ENCODE assay signal across 8 mouse cellular contexts in the genomic region with DNA sequence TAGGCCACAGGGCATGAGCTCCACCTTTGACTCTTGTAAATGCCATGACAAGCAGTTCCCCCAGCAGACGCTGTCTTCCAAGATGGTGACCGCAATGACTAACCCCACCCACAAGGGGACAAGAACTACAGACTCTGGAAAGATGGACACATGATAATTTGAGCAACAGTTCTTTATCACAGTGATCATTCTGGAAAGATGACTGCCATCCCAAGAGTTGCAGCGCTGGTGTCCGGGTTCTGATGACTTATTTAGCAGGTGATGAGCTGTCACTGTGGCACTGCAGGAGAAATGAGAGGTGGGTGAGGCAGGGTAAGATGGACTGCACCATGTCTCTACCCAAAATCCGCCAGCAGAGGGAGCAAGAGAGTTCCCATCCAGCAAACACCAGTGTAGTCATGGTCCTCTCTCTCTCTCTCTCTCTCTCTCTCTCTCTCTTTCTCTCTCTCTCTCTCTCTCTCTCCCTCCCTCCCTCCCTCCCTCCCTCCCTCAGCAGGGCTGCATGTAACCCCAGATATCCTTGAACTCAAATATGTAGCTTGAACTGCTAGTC. TPM values are rescaled to one million over a fixed set of nuclear protein-coding genes. Genes with fewer than 3 reads are reported as not detected.
DNase-seq lines count a peak whose midpoint lies in the region; ATAC-seq and TF ChIP-seq lines count a peak whose summit lies in the region.

No protein-coding gene starts in this region.

- no peaks in the 10 kb centered on the region for H3K27me3 ChIP-seq in liver, embryonic 14.5 days (ENCODE audit: control insufficient read depth, insufficient read depth, low read length)
- peaks cover 3% of the 10 kb centered on the region; the same call in 1 of the 2 replicates for H3K27me3 ChIP-seq in neural tube, embryonic 13.5 days

- no peaks in the 10 kb centered on the region for H3K9me3 ChIP-seq in liver, embryonic 14.5 days (ENCODE audit: control insufficient read depth, low read length)
- no peaks in the 10 kb centered on the region for H3K9me3 ChIP-seq in neural tube, embryonic 13.5 days

- DNase-seq in right cerebral cortex, adult 18-20 months, result peak; percentile 65
- no peak for DNase-seq in right cerebral cortex, postnatal 36 days (ENCODE audit: low spot score in 2 of 2)
- DNase-seq in adrenal gland, postnatal 36 days, result peak; percentile 71 to 83
- peak; percentile 43 to 54 (median 46) for DNase-seq in liver, embryonic 14.5 days (ENCODE audit: low read depth in 3 of 3, low spot score in 3 of 3)
- peak; percentile 76 for DNase-seq in thymus, postnatal 25 days

- peak; percentile 89 for TF ChIP-seq CTCF in liver, embryonic 14.5 days (IDR thresholded peaks at IDR 0.05; ENCODE audit: low read depth)

- TF ChIP-seq EP300 in liver, embryonic 14.5 days (IDR thresholded peaks at IDR 0.05; ENCODE audit: low read depth), result no peak

- H3K36me3 ChIP-seq in liver, embryonic 14.5 days (replicated peaks; ENCODE audit: control insufficient read depth, insufficient read depth, low read depth), result no peaks in the 10 kb centered on the region
- no peaks in the 10 kb centered on the region for H3K36me3 ChIP-seq in neural tube, embryonic 13.5 days

- no peak overlapping the region for H3K4me2 ChIP-seq in liver, embryonic 14.5 days (ENCODE audit: low read depth)
- no peak overlapping the region for H3K4me2 ChIP-seq in neural tube, embryonic 13.5 days

- WGBS in liver, embryonic 14.5 days (ENCODE audit: insufficient replicate concordance), result 26% methylated on average over 5 of the region's 5 CpGs
- 32% methylated on average over 5 of the region's 5 CpGs for WGBS in neural tube, embryonic 13.5 days

- peaks cover 9 to 19% of the 10 kb centered on the region in 2 experiments for H3K4me1 ChIP-seq in liver, embryonic 14.5 days (replicated peaks; ENCODE audit: control insufficient read depth in 2 of 2, insufficient read depth in 2 of 2, low read length in 1 of 2)
- peaks cover 11% of the 10 kb centered on the region for H3K4me1 ChIP-seq in neural tube, embryonic 13.5 days (replicated peaks)

- H3K9ac ChIP-seq in liver, embryonic 14.5 days (replicated peaks), result no peak overlapping the region
- no peak overlapping the region for H3K9ac ChIP-seq in neural tube, embryonic 13.5 days

- H3K27ac ChIP-seq in liver, embryonic 14.5 days, result no peak overlapping the region
- H3K27ac ChIP-seq in neural tube, embryonic 13.5 days (replicated peaks), result no peak overlapping the region

- 0 out of 2 replicates have a peak, but pooled peaks have one; percentile 43 for ATAC-seq in erythroid progenitor cell, adult 5-6 weeks (replicated peaks; ENCODE audit: low FRiP score, poor library complexity, severe bottlenecking)
- peak; percentile 80 for ATAC-seq in inflammation-experienced regulatory T-cells, adult 6 months
- ATAC-seq in liver, embryonic 14.5 days (ENCODE audit: insufficient read depth), result no peak
- ATAC-seq in neural tube, embryonic 13.5 days (ENCODE audit: low read depth), result peak; percentile 37; the same call in 1 of the 2 replicates

- H3K4me3 ChIP-seq in liver, embryonic 14.5 days (ENCODE audit: insufficient read depth in 1 of 2, low read depth in 2 of 2, low read length in 2 of 2), result no peak overlapping the region
- H3K4me3 ChIP-seq in neural tube, embryonic 13.5 days, result no peak overlapping the region

RNA-seq across cellular contexts. Expression of gene Fam71e1, which starts 5.3 kb away (rescaled TPM):
- 1 to 10 TPM; 8.5 to 9.5 TPM for total RNA-seq in adrenal gland, postnatal 36 days (2021)
- total RNA-seq in erythroid progenitor cell, adult 5-6 weeks (2015; ENCODE audit: low replicate concordance), result not detected in 2 replicates
- not detected in 2 replicates for total RNA-seq in erythroid progenitor cell, adult 5-6 weeks (2017; ENCODE audit: low replicate concordance)
- polyA plus RNA-seq in inflammation-experienced regulatory T-cells, adult 6 months (2017; shearing (Covaris generic)), result 1 to 10 TPM; 2.7 to 5.2 (median 3.9) TPM
- polyA plus RNA-seq in liver, embryonic 14.5 days (2012; rRNA removed), result 0.64 and 1.5 TPM in 2 replicates
- 0.48 and 1.6 TPM in 2 replicates for polyA plus RNA-seq in liver, embryonic 14.5 days (2014; fragmentation: Nextera tagmentation; extraction: Ambion mirVana)
- 23.0 and 29.8 TPM in 2 replicates for polyA plus RNA-seq in neural tube, embryonic 13.5 days (2015; fragmentation: Nextera tagmentation; extraction: Ambion mirVana)

RNA-seq across cellular contexts. Expression of gene Emc10, which starts 5.3 kb away (rescaled TPM):
- total RNA-seq in adrenal gland, postnatal 36 days (2021), result 10 to 100 TPM; 91.2 to 99.2 TPM
- 81.7 and 90.1 TPM in 2 replicates for total RNA-seq in erythroid progenitor cell, adult 5-6 weeks (2015; ENCODE audit: low replicate concordance)
- 43.7 and 56.1 TPM in 2 replicates for total RNA-seq in erythroid progenitor cell, adult 5-6 weeks (2017; ENCODE audit: low replicate concordance)
- polyA plus RNA-seq in inflammation-experienced regulatory T-cells, adult 6 months (2017; shearing (Covaris generic)), result 10 to 100 TPM; 21.0 to 22.5 (median 22.3) TPM
- polyA plus RNA-seq in liver, embryonic 14.5 days (2012; rRNA removed), result 46.7 and 49.5 TPM in 2 replicates
- 41.7 and 49.3 TPM in 2 replicates for polyA plus RNA-seq in liver, embryonic 14.5 days (2014; fragmentation: Nextera tagmentation; extraction: Ambion mirVana)
- 139 TPM in 2 replicates for polyA plus RNA-seq in neural tube, embryonic 13.5 days (2015; fragmentation: Nextera tagmentation; extraction: Ambion mirVana)

RNA-seq across cellular contexts. Expression of gene Mybpc2, which starts 22.8 kb away (rescaled TPM):
- not detected for total RNA-seq in adrenal gland, postnatal 36 days (2021)
- 1.3 TPM in 1 of 2 replicates, not detected in the other for total RNA-seq in erythroid progenitor cell, adult 5-6 weeks (2015; ENCODE audit: low replicate concordance)
- total RNA-seq in erythroid progenitor cell, adult 5-6 weeks (2017; ENCODE audit: low replicate concordance), result not detected in 2 replicates
- polyA plus RNA-seq in inflammation-experienced regulatory T-cells, adult 6 months (2017; shearing (Covaris generic)), result not detected
- not detected in 2 replicates for polyA plus RNA-seq in liver, embryonic 14.5 days (2012; rRNA removed)
- polyA plus RNA-seq in liver, embryonic 14.5 days (2014; fragmentation: Nextera tagmentation; extraction: Ambion mirVana), result not detected in 2 replicates
- 0.08 and 0.22 TPM in 2 replicates for polyA plus RNA-seq in neural tube, embryonic 13.5 days (2015; fragmentation: Nextera tagmentation; extraction: Ambion mirVana)

RNA-seq across cellular contexts. Expression of gene Spib, which starts 30.2 kb away (rescaled TPM):
- under 1 TPM; 0.30 to 0.49 TPM for total RNA-seq in adrenal gland, postnatal 36 days (2021)
- 24.3 and 27.0 TPM in 2 replicates for total RNA-seq in erythroid progenitor cell, adult 5-6 weeks (2015; ENCODE audit: low replicate concordance)
- 15.3 and 17.3 TPM in 2 replicates for total RNA-seq in erythroid progenitor cell, adult 5-6 weeks (2017; ENCODE audit: low replicate concordance)
- polyA plus RNA-seq in inflammation-experienced regulatory T-cells, adult 6 months (2017; shearing (Covaris generic)), result 1 to 10 TPM in 1 of 3 experiments, under 1 TPM in 2; 0.17 to 2.1 (median 0.86) TPM
- 0.15 and 0.16 TPM in 2 replicates for polyA plus RNA-seq in liver, embryonic 14.5 days (2012; rRNA removed)
- polyA plus RNA-seq in liver, embryonic 14.5 days (2014; fragmentation: Nextera tagmentation; extraction: Ambion mirVana), result 0.11 TPM in 2 replicates
- polyA plus RNA-seq in neural tube, embryonic 13.5 days (2015; fragmentation: Nextera tagmentation; extraction: Ambion mirVana), result 0.13 TPM in 1 of 2 replicates, not detected in the other

RNA-seq across cellular contexts. Expression of gene Josd2, which starts 33.9 kb away (rescaled TPM):
- 10 to 100 TPM; 53.9 to 61.0 TPM for total RNA-seq in adrenal gland, postnatal 36 days (2021)
- total RNA-seq in erythroid progenitor cell, adult 5-6 weeks (2015; ENCODE audit: low replicate concordance), result 130 and 183 TPM in 2 replicates
- 122 and 124 TPM in 2 replicates for total RNA-seq in erythroid progenitor cell, adult 5-6 weeks (2017; ENCODE audit: low replicate concordance)
- polyA plus RNA-seq in inflammation-experienced regulatory T-cells, adult 6 months (2017; shearing (Covaris generic)), result 10 to 100 TPM; 46.9 to 62.6 (median 47.0) TPM
- 212 TPM in 2 replicates for polyA plus RNA-seq in liver, embryonic 14.5 days (2012; rRNA removed)
- 155 and 164 TPM in 2 replicates for polyA plus RNA-seq in liver, embryonic 14.5 days (2014; fragmentation: Nextera tagmentation; extraction: Ambion mirVana)
- polyA plus RNA-seq in neural tube, embryonic 13.5 days (2015; fragmentation: Nextera tagmentation; extraction: Ambion mirVana), result 49.9 and 54.3 TPM in 2 replicates

Comparison
In these comparisons a context has a peak if more than half of its experiments do, and no peak if none do; other contexts are left out.
1. DNase-seq: peak in right cerebral cortex, adult 18-20 months (single experiment), adrenal gland, postnatal 36 days (2 of 2), liver, embryonic 14.5 days (3 of 3) and thymus, postnatal 25 days (single experiment); none in right cerebral cortex, postnatal 36 days (0 of 2).